Mouse (Mus musculus) testis, adult 2 months (tissue): Measurements from ENCODE around the gene Exosc5.

Experiments used
- CTCF ChIP-seq: fragments of 200-500 bp; IDR thresholded peaks from 2 replicates; pipeline ENCODE4 v1.5.1; 2012; ENCODE audit warnings: low read depth, mild to moderate bottlenecking, inconsistent platforms, low read length, moderate library complexity; ENCODE audit not compliant: control insufficient read depth, insufficient read depth, insufficient replicate concordance
- POLR2A ChIP-seq: fragments of 200-500 bp; IDR thresholded peaks from 2 replicates; pipeline ENCODE4 v1.6.1; 2012; ENCODE audit warnings: low read depth, mild to moderate bottlenecking, inconsistent platforms, low read length, moderate library complexity; ENCODE audit not compliant: control insufficient read depth

DNA sequence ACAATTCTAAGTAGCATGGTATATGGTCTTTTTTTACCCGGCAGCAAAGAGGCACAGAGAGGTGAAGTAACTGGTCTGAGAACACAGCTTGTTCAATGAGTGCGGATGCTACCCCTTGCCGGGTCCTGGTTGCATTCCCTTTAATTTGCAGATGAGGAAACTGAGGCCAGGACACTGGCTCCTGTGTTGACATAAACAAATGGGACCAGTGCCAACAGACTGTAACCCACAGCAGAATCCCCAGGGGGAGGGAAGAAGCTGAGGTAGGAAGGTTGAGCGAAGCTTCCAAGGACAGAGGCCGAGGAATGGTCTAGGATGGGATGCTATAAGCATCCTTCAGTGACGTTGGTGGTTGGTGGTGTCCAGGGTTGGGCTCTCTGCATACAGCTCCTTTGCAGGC is 16.4 kb downstream of the Exosc5 start:
- TF ChIP-seq CTCF, result no peak
- no peak for TF ChIP-seq POLR2A
